Mouse (Mus musculus): ENCODE measurements around the gene Atp2b4. TPM values are rescaled to one million over a fixed set of nuclear protein-coding genes. Genes with fewer than 3 reads are reported as not detected.

The Atp2b4 gene
- polyA plus RNA-seq, 1 experiment from 2014 or later: 38.8 TPM

GRCm38 (mm10) chr1:133735995-133736652 lies 64.7 kb downstream of the Atp2b4 start:
- 14% methylated on average over 17 of the region's 17 CpGs for WGBS
- Histone ChIP-seq H3K4me3 (ENCODE audit: low read depth, low read length) (peak overlapping the region; percentile 17), H3K36me3 (ENCODE audit: control insufficient read depth, insufficient read depth, low read length) (peaks cover 8% of the 10 kb centered on the region; the same call in 1 of the 2 replicates), H3K27ac (ENCODE audit: low read length) (no peak overlapping the region), H3K9ac (replicated peaks; ENCODE audit: low read depth, low read length) (peak overlapping the region; percentile 45), H3K27me3 (ENCODE audit: control insufficient read depth, insufficient read depth, low read length) (no peaks in the 10 kb centered on the region), H3K4me2 (replicated peaks; ENCODE audit: low read depth, low read length) (peak overlapping the region; percentile 43), H3K9me3 (ENCODE audit: control insufficient read depth, low read depth, low read length) (no peaks in the 10 kb centered on the region), H3K4me1 (ENCODE audit: control insufficient read depth, insufficient read depth, low read length) (no peaks in the 10 kb centered on the region)
- ATAC-seq (ENCODE audit: insufficient number of reproducible peaks, insufficient read depth, low FRiP score, low read depth): peak; percentile 67; the same call in 1 of the 2 replicates

GRCm38 (mm10) chr1:133732814-133733213 lies 68.0 kb downstream of the Atp2b4 start:
- WGBS: 39% methylated on average over 11 of the region's 11 CpGs
- H3K9ac ChIP-seq (replicated peaks; ENCODE audit: low read depth, low read length): no peak overlapping the region

GRCm38 (mm10) chr1:133728339-133728738 lies 72.5 kb downstream of the Atp2b4 start:
- ATAC-seq (ENCODE audit: insufficient number of reproducible peaks, insufficient read depth, low FRiP score, low read depth): no peak
- Histone ChIP-seq H3K4me2 (replicated peaks; ENCODE audit: low read depth, low read length) (no peak overlapping the region), H3K9me3 (ENCODE audit: control insufficient read depth, low read depth, low read length) (no peaks in the 10 kb centered on the region), H3K36me3 (ENCODE audit: control insufficient read depth, insufficient read depth, low read length) (peaks cover 10% of the 10 kb centered on the region; the same call in 1 of the 2 replicates), H3K27ac (ENCODE audit: low read length) (no peak overlapping the region), H3K9ac (replicated peaks; ENCODE audit: low read depth, low read length) (no peak overlapping the region), H3K27me3 (ENCODE audit: control insufficient read depth, insufficient read depth, low read length) (no peaks in the 10 kb centered on the region), H3K4me3 (ENCODE audit: low read depth, low read length) (no peak overlapping the region), H3K4me1 (ENCODE audit: control insufficient read depth, insufficient read depth, low read length) (no peaks in the 10 kb centered on the region)
- WGBS: 70% methylated on average over 7 of the region's 7 CpGs

More at GRCm38 (mm10) chr1:133732814-133733213, 68.0 kb downstream of the Atp2b4 start:
- no peak for ATAC-seq (ENCODE audit: insufficient number of reproducible peaks, insufficient read depth, low FRiP score, low read depth)
- no peaks in the 10 kb centered on the region for H3K9me3 ChIP-seq (ENCODE audit: control insufficient read depth, low read depth, low read length)
- H3K4me3 ChIP-seq (ENCODE audit: low read depth, low read length): no peak overlapping the region
- H3K4me2 ChIP-seq (replicated peaks; ENCODE audit: low read depth, low read length): no peak overlapping the region
- peaks cover 14% of the 10 kb centered on the region; the same call in 1 of the 2 replicates for H3K36me3 ChIP-seq (ENCODE audit: control insufficient read depth, insufficient read depth, low read length)
- H3K27ac ChIP-seq (ENCODE audit: low read length): no peak overlapping the region
- no peaks in the 10 kb centered on the region for H3K4me1 ChIP-seq (ENCODE audit: control insufficient read depth, insufficient read depth, low read length)
- H3K27me3 ChIP-seq (ENCODE audit: control insufficient read depth, insufficient read depth, low read length): no peaks in the 10 kb centered on the region

DNA sequence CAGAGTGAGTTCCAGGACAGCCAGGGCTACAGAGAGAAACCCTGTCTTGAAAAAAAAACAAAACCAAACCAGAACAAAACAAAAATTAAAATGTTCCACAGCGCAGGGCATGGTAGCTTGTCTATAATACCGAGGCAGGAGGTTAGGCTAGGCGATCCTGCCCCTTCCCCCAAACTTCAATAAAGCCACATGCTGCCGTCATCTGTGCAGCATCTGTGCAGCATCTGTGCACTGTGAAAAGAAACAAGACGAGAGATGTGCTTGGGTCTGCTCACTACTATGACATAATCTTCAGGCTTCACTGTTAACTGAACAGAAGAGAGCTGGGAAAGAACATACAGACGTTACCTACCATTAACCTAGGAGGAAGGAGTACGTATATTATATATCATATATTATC lies 80.5 kb downstream of the Atp2b4 start:
- H3K4me2 ChIP-seq (replicated peaks; ENCODE audit: low read depth, low read length): no peak overlapping the region
- H3K4me3 ChIP-seq (ENCODE audit: low read depth, low read length): no peak overlapping the region
- H3K9me3 ChIP-seq (ENCODE audit: control insufficient read depth, low read depth, low read length): no peaks in the 10 kb centered on the region
- H3K27ac ChIP-seq (ENCODE audit: low read length): no peak overlapping the region
- no peak for ATAC-seq (ENCODE audit: insufficient number of reproducible peaks, insufficient read depth, low FRiP score, low read depth)
- peaks cover 13% of the 10 kb centered on the region; the same call in 1 of the 2 replicates for H3K36me3 ChIP-seq (ENCODE audit: control insufficient read depth, insufficient read depth, low read length)
- no peak overlapping the region for H3K9ac ChIP-seq (replicated peaks; ENCODE audit: low read depth, low read length)
- H3K27me3 ChIP-seq (ENCODE audit: control insufficient read depth, insufficient read depth, low read length): no peaks in the 10 kb centered on the region
- H3K4me1 ChIP-seq (ENCODE audit: control insufficient read depth, insufficient read depth, low read length): no peaks in the 10 kb centered on the region
- 82% methylated on average over 7 of the region's 7 CpGs for whole genome bisulfite sequencing

DNA sequence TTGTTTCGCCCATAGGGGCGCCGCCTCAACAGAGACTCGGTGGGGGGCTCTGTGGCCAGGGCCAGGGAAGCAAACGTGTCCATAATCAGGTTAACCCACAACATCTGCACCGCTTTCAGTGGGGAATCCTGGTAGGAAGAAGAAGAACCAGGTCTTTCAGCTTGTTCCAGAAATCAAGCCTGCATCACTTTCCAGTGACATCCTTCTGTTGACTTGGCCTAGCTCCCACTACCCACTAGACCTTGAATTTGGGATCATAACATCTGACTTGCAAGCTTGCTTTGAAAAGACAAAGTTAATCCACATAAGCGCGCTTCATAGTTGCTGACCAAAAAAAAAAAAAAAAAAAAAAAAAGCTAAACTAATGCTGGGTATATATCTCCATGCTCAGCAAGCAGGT lies 82.1 kb downstream of the Atp2b4 start:
- no peak overlapping the region for H3K4me3 ChIP-seq (ENCODE audit: low read depth, low read length)
- H3K4me2 ChIP-seq (replicated peaks; ENCODE audit: low read depth, low read length): no peak overlapping the region
- H3K9ac ChIP-seq (replicated peaks; ENCODE audit: low read depth, low read length): no peak overlapping the region
- H3K27me3 ChIP-seq (ENCODE audit: control insufficient read depth, insufficient read depth, low read length): no peaks in the 10 kb centered on the region
- ATAC-seq (ENCODE audit: insufficient number of reproducible peaks, insufficient read depth, low FRiP score, low read depth): no peak
- no peak overlapping the region for H3K27ac ChIP-seq (ENCODE audit: low read length)
- no peaks in the 10 kb centered on the region for H3K4me1 ChIP-seq (ENCODE audit: control insufficient read depth, insufficient read depth, low read length)
- WGBS: 91% methylated on average over 8 of the region's 8 CpGs
- H3K9me3 ChIP-seq (ENCODE audit: control insufficient read depth, low read depth, low read length): no peaks in the 10 kb centered on the region
- H3K36me3 ChIP-seq (ENCODE audit: control insufficient read depth, insufficient read depth, low read length): peaks cover 13% of the 10 kb centered on the region; the same call in 1 of the 2 replicates

- Histone ChIP-seq H3K9me3 (ENCODE audit: control insufficient read depth, low read depth, low read length) (no peaks in the 10 kb centered on the region), H3K4me3 (ENCODE audit: low read depth, low read length) (no peak overlapping the region), H3K4me2 (replicated peaks; ENCODE audit: low read depth, low read length) (no peak overlapping the region), H3K27me3 (ENCODE audit: control insufficient read depth, insufficient read depth, low read length) (no peaks in the 10 kb centered on the region), H3K9ac (replicated peaks; ENCODE audit: low read depth, low read length) (no peak overlapping the region), H3K27ac (ENCODE audit: low read length) (no peak overlapping the region), H3K4me1 (ENCODE audit: control insufficient read depth, insufficient read depth, low read length) (no peaks in the 10 kb centered on the region), H3K36me3 (ENCODE audit: control insufficient read depth, insufficient read depth, low read length) (peaks cover 13% of the 10 kb centered on the region; the same call in 1 of the 2 replicates)
- 76% methylated on average over 3 of the region's 3 CpGs for WGBS
- no peak for ATAC-seq (ENCODE audit: insufficient number of reproducible peaks, insufficient read depth, low FRiP score, low read depth)
These were observed 82.5 kb downstream of the Atp2b4 start for GRCm38 (mm10) chr1:133718296-133718695.

GRCm38 (mm10) chr1:133716464-133716863 lies 84.4 kb downstream of the Atp2b4 start:
- H3K4me1 ChIP-seq (ENCODE audit: control insufficient read depth, insufficient read depth, low read length): peaks cover 2% of the 10 kb centered on the region; the same call in 1 of the 2 replicates
- no peak overlapping the region for H3K27ac ChIP-seq (ENCODE audit: low read length)
- no peaks in the 10 kb centered on the region for H3K27me3 ChIP-seq (ENCODE audit: control insufficient read depth, insufficient read depth, low read length)
- H3K4me2 ChIP-seq (replicated peaks; ENCODE audit: low read depth, low read length): no peak overlapping the region
- H3K9ac ChIP-seq (replicated peaks; ENCODE audit: low read depth, low read length): no peak overlapping the region
- WGBS: 23% methylated on average over 7 of the region's 7 CpGs
- no peaks in the 10 kb centered on the region for H3K9me3 ChIP-seq (ENCODE audit: control insufficient read depth, low read depth, low read length)
- ATAC-seq (ENCODE audit: insufficient number of reproducible peaks, insufficient read depth, low FRiP score, low read depth): no peak
- H3K36me3 ChIP-seq (ENCODE audit: control insufficient read depth, insufficient read depth, low read length): peaks cover 13% of the 10 kb centered on the region
- no peak overlapping the region for H3K4me3 ChIP-seq (ENCODE audit: low read depth, low read length)

- Histone ChIP-seq H3K4me1 (ENCODE audit: control insufficient read depth, insufficient read depth, low read length) (peaks cover 2% of the 10 kb centered on the region; the same call in 1 of the 2 replicates), H3K27me3 (ENCODE audit: control insufficient read depth, insufficient read depth, low read length) (no peaks in the 10 kb centered on the region), H3K9me3 (ENCODE audit: control insufficient read depth, low read depth, low read length) (no peaks in the 10 kb centered on the region), H3K27ac (ENCODE audit: low read length) (no peak overlapping the region), H3K36me3 (ENCODE audit: control insufficient read depth, insufficient read depth, low read length) (peaks cover 13% of the 10 kb centered on the region), H3K9ac (replicated peaks; ENCODE audit: low read depth, low read length) (no peak overlapping the region), H3K4me2 (replicated peaks; ENCODE audit: low read depth, low read length) (no peak overlapping the region), H3K4me3 (ENCODE audit: low read depth, low read length) (no peak overlapping the region)
- 74% methylated on average over 1 of the region's 1 CpGs for WGBS
- ATAC-seq (ENCODE audit: insufficient number of reproducible peaks, insufficient read depth, low FRiP score, low read depth): no peak
These were observed 85.7 kb downstream of the Atp2b4 start for GRCm38 (mm10) chr1:133715191-133715590.
